Mouse (Mus musculus) testis, adult 2 months (tissue): ENCODE measurements around the gene Zfp523.

ENCODE experiments used
- CTCF ChIP-seq: fragments of 200-500 bp; IDR thresholded peaks from 2 replicates; pipeline ENCODE4 v1.5.1; 2012; ENCODE audit warnings: low read depth, mild to moderate bottlenecking, inconsistent platforms, low read length, moderate library complexity; ENCODE audit not compliant: control insufficient read depth, insufficient read depth, insufficient replicate concordance
- POLR2A ChIP-seq: fragments of 200-500 bp; IDR thresholded peaks from 2 replicates; pipeline ENCODE4 v1.6.1; 2012; ENCODE audit warnings: low read depth, mild to moderate bottlenecking, inconsistent platforms, low read length, moderate library complexity; ENCODE audit not compliant: control insufficient read depth

DNA sequence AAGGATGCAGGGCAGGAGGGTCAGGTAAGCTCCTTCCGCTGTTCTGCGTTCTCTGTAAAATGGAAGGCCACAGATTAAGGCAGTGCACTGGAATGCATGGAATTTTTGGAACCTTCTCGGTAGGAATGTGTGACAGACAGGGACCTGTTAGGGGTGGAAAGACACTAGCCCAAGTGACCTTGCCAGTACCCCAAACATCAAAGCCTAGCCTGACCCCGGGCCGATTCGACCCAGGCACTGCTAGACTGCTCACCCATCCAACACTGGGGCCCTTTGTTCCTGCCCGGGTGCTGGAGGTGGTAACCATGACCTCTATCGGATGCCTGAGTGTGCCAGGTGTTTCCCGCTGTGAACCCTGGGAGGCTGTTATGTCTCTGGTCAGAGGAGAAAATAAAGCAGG is 38.2 kb upstream of the Zfp523 start:
- TF ChIP-seq CTCF (no peak), POLR2A (no peak)
